ENCODE assay signal across 9 mouse cellular contexts in the genomic region with DNA sequence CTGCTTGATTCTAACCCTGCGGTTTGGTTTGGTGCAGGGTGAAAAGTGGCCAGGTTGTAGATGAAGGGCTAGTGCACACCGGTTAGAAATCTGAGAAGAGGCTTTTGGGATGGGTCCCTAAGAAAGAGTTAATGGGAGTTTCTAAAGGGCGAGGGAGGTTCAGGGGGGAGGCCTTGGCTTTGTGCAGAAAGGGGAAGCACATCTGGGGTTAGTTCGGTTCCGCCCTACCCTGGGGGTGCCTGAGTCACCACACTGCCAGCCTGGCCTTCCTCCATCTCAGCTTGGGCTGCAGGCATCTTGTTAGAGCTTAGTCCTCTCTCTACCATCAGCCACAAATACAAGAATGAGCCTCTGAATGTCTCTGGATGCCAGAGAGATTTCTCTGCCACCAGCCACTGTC. TPM values are rescaled to one million over a fixed set of nuclear protein-coding genes. Genes with fewer than 3 reads are reported as not detected.
DNase-seq lines count a peak whose midpoint lies in the region; ATAC-seq and TF ChIP-seq lines count a peak whose summit lies in the region.
"Had no signal": no experiment of that assay in that cellular context is flagged by ENCODE, and none has a peak within 500 bp of the region (broad histone marks: within the 10 kb centered on the region; RNA-seq: fewer than 3 reads in every experiment).

No protein-coding gene starts in this region.

- H3K27ac ChIP-seq in heart, embryonic 16.5 days (ENCODE audit: low read length): peak overlapping the region; percentile 46; the same call in 1 of the 2 replicates
- H3K27ac ChIP-seq in bone marrow macrophage, adult 2 months (ENCODE audit: insufficient read depth, low read depth, low read length): peak overlapping the region; percentile 99
- H3K27ac ChIP-seq in forebrain, embryonic 12.5 days: no peak overlapping the region

- no peaks in the 10 kb centered on the region for H3K27me3 ChIP-seq in heart, embryonic 16.5 days (ENCODE audit: control insufficient read depth, insufficient read depth, low read length)
- H3K27me3 ChIP-seq in megakaryocyte, embryonic 14.5 days (replicated peaks): peaks cover 3% of the 10 kb centered on the region
- no peaks in the 10 kb centered on the region for H3K27me3 ChIP-seq in forebrain, embryonic 12.5 days

- H3K4me1 ChIP-seq in heart, embryonic 16.5 days (ENCODE audit: control insufficient read depth, insufficient read depth, low read length): peaks cover 54% of the 10 kb centered on the region
- peaks cover 48% of the 10 kb centered on the region for H3K4me1 ChIP-seq in bone marrow macrophage, adult 2 months (ENCODE audit: control insufficient read depth, insufficient read depth, low read length)
- peaks cover 76% of the 10 kb centered on the region for H3K4me1 ChIP-seq in megakaryocyte, embryonic 14.5 days
- peaks cover 31% of the 10 kb centered on the region for H3K4me1 ChIP-seq in forebrain, embryonic 12.5 days

- no peak overlapping the region for H3K4me2 ChIP-seq in heart, embryonic 16.5 days (ENCODE audit: low read depth, low read length)
- no peak overlapping the region for H3K4me2 ChIP-seq in forebrain, embryonic 12.5 days

- no peak for ATAC-seq in heart, embryonic 16.5 days (replicated peaks; ENCODE audit: extremely low read depth, insufficient read depth, low FRiP score)
- ATAC-seq in forebrain, embryonic 12.5 days (ENCODE audit: low FRiP score): no peak
- ATAC-seq: midbrain, embryonic 16.5 days had no signal

- DNase-seq in heart, adult 9 months (ENCODE audit: low spot score in 2 of 2): no peak
- peak; percentile 37 for DNase-seq in CD4-positive helper T cell, adult 2 months (ENCODE audit: low read depth, low spot score)
- DNase-seq in thymus, postnatal 4 days: no peak
- no peak for DNase-seq in cerebellum, adult 9-10 months

- no peak overlapping the region for H3K4me3 ChIP-seq in heart, embryonic 16.5 days (ENCODE audit: low read length)
- no peak overlapping the region; the same call in 1 of the 2 replicates for H3K4me3 ChIP-seq in bone marrow macrophage, adult 2 months (ENCODE audit: insufficient read depth, low read length)
- peak overlapping the region; percentile 57 for H3K4me3 ChIP-seq in megakaryocyte, embryonic 14.5 days (replicated peaks)
- no peak overlapping the region for H3K4me3 ChIP-seq in forebrain, embryonic 12.5 days (replicated peaks)

- TF ChIP-seq POLR2A in bone marrow macrophage, adult 2 months (IDR thresholded peaks at IDR 0.05; ENCODE audit: borderline replicate concordance, low read depth, low read length): no peak

- no peak overlapping the region for H3K9ac ChIP-seq in heart, embryonic 16.5 days (ENCODE audit: low read length)
- no peak overlapping the region for H3K9ac ChIP-seq in forebrain, embryonic 12.5 days

- H3K36me3 ChIP-seq in heart, embryonic 16.5 days (ENCODE audit: control insufficient read depth, insufficient read depth): peaks cover 27% of the 10 kb centered on the region
- peaks cover 53% of the 10 kb centered on the region for H3K36me3 ChIP-seq in megakaryocyte, embryonic 14.5 days (replicated peaks; ENCODE audit: low read length)
- H3K36me3 ChIP-seq in forebrain, embryonic 12.5 days (replicated peaks): peaks cover 55% of the 10 kb centered on the region

- WGBS in heart, embryonic 16.5 days: 54% methylated on average over 5 of the region's 5 CpGs
- WGBS in forebrain, embryonic 12.5 days: 47% methylated on average over 5 of the region's 5 CpGs

- H3K9me3 ChIP-seq in heart, embryonic 16.5 days (replicated peaks; ENCODE audit: control insufficient read depth, low read length): no peaks in the 10 kb centered on the region
- H3K9me3 ChIP-seq in megakaryocyte, embryonic 14.5 days: no peaks in the 10 kb centered on the region
- H3K9me3 ChIP-seq in forebrain, embryonic 12.5 days: no peaks in the 10 kb centered on the region

- TF ChIP-seq CTCF in bone marrow macrophage, adult 2 months (IDR thresholded peaks at IDR 0.05; ENCODE audit: low read depth, low read length): no peak

RNA-seq across cellular contexts. Expression of a gene that starts 8.3 kb away (rescaled TPM):
- polyA plus RNA-seq in heart, embryonic 16.5 days (2015; fragmentation: Nextera tagmentation; extraction: Ambion mirVana): 28.7 and 36.5 TPM in 2 replicates
- 440 and 513 TPM in 2 replicates for polyA plus RNA-seq in bone marrow macrophage, adult 2 months (2012; ENCODE audit: insufficient read depth, insufficient read length, missing spikeins)
- 4.6 and 28.7 TPM in 2 replicates for polyA plus RNA-seq in megakaryocyte, embryonic 14.5 days (2012; ENCODE audit: insufficient read depth, low replicate concordance)
- 6.4 and 8.5 TPM in 2 replicates for polyA plus RNA-seq in forebrain, embryonic 12.5 days (2016; fragmentation: Nextera tagmentation; extraction: Ambion mirVana)

RNA-seq across cellular contexts. Expression of a gene that starts 13.9 kb away (rescaled TPM):
- polyA plus RNA-seq in heart, embryonic 16.5 days (2015; fragmentation: Nextera tagmentation; extraction: Ambion mirVana): 239 and 240 TPM in 2 replicates
- polyA plus RNA-seq in bone marrow macrophage, adult 2 months (2012; ENCODE audit: insufficient read depth, insufficient read length, missing spikeins): 220 and 226 TPM in 2 replicates
- 36.7 and 78.5 TPM in 2 replicates for polyA plus RNA-seq in megakaryocyte, embryonic 14.5 days (2012; ENCODE audit: insufficient read depth, low replicate concordance)
- 365 and 373 TPM in 2 replicates for polyA plus RNA-seq in forebrain, embryonic 12.5 days (2016; fragmentation: Nextera tagmentation; extraction: Ambion mirVana)

RNA-seq across cellular contexts. Expression of a gene that starts 27.1 kb away (rescaled TPM):
- polyA plus RNA-seq in heart, embryonic 16.5 days (2015; fragmentation: Nextera tagmentation; extraction: Ambion mirVana): 17.5 and 18.4 TPM in 2 replicates
- polyA plus RNA-seq in bone marrow macrophage, adult 2 months (2012; ENCODE audit: insufficient read depth, insufficient read length, missing spikeins): 12.5 and 14.6 TPM in 2 replicates
- 25.5 and 37.3 TPM in 2 replicates for polyA plus RNA-seq in megakaryocyte, embryonic 14.5 days (2012; ENCODE audit: insufficient read depth, low replicate concordance)
- polyA plus RNA-seq in forebrain, embryonic 12.5 days (2016; fragmentation: Nextera tagmentation; extraction: Ambion mirVana): 36.9 and 37.0 TPM in 2 replicates

RNA-seq across cellular contexts. Expression of a gene that starts 39.1 kb away (rescaled TPM):
- 92.1 and 96.0 TPM in 2 replicates for polyA plus RNA-seq in heart, embryonic 16.5 days (2015; fragmentation: Nextera tagmentation; extraction: Ambion mirVana)
- polyA plus RNA-seq in bone marrow macrophage, adult 2 months (2012; ENCODE audit: insufficient read depth, insufficient read length, missing spikeins): 78.6 and 81.2 TPM in 2 replicates
- 5.1 and 27.3 TPM in 2 replicates for polyA plus RNA-seq in megakaryocyte, embryonic 14.5 days (2012; ENCODE audit: insufficient read depth, low replicate concordance)
- 193 and 206 TPM in 2 replicates for polyA plus RNA-seq in forebrain, embryonic 12.5 days (2016; fragmentation: Nextera tagmentation; extraction: Ambion mirVana)

RNA-seq across cellular contexts. Expression of a gene that starts 51.4 kb away (rescaled TPM):
- 16.0 and 17.2 TPM in 2 replicates for polyA plus RNA-seq in heart, embryonic 16.5 days (2015; fragmentation: Nextera tagmentation; extraction: Ambion mirVana)
- polyA plus RNA-seq in bone marrow macrophage, adult 2 months (2012; ENCODE audit: insufficient read depth, insufficient read length, missing spikeins): 33.1 and 33.7 TPM in 2 replicates
- polyA plus RNA-seq in megakaryocyte, embryonic 14.5 days (2012; ENCODE audit: insufficient read depth, low replicate concordance): 31.6 and 32.2 TPM in 2 replicates
- 13.2 and 13.8 TPM in 2 replicates for polyA plus RNA-seq in forebrain, embryonic 12.5 days (2016; fragmentation: Nextera tagmentation; extraction: Ambion mirVana)

Comparison
In these comparisons a context has a peak if more than half of its experiments do, and no peak if none do; other contexts are left out.
1. RNA of a gene that starts 8.3 kb away (polyA plus RNA-seq): 440 to 513 TPM in bone marrow macrophage, adult 2 months; 28.7 to 36.5 TPM in heart, embryonic 16.5 days, 4.6 to 28.7 TPM in megakaryocyte, embryonic 14.5 days and 6.4 to 8.5 TPM in forebrain, embryonic 12.5 days; every median in the first group is over 10 times any median in the second.